Mouse (Mus musculus): ENCODE results near the gene Rab11fip3. TPM values are rescaled to one million over a fixed set of nuclear protein-coding genes. Genes with fewer than 3 reads are reported as not detected.

Rab11fip3 gene
- total RNA-seq, 2 experiments from 2014 or later, result 88.9 to 96.2 TPM

DNA sequence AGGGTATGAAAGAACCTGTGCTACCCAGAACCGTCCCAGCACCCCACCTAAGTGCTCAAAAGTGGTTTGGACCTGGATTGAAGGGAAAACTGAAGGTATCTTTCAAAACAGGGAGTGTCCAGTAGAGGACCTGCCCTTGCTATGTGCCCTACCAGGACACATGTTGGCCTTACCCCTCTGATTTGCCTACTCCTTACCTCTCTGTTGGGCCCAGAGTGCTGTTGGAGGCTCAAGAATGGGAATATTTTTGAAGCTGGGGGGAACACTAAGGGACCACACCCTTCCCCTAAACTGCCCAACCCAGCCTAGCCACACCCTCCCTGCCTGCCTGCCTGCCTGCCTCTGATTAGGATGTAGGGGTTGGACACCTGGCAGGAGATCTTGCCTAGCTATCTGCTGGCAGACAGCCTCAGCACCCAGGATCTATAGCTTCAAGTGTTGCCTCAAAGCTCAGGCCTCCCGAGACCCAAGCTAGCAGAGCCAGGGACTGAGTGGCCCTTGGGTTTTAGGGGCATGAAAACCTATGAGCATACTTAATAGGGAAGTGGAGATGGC is 126.7 kb downstream of the Rab11fip3 start:
- DNase-seq (ENCODE audit: low spot score), result no peak

DNA sequence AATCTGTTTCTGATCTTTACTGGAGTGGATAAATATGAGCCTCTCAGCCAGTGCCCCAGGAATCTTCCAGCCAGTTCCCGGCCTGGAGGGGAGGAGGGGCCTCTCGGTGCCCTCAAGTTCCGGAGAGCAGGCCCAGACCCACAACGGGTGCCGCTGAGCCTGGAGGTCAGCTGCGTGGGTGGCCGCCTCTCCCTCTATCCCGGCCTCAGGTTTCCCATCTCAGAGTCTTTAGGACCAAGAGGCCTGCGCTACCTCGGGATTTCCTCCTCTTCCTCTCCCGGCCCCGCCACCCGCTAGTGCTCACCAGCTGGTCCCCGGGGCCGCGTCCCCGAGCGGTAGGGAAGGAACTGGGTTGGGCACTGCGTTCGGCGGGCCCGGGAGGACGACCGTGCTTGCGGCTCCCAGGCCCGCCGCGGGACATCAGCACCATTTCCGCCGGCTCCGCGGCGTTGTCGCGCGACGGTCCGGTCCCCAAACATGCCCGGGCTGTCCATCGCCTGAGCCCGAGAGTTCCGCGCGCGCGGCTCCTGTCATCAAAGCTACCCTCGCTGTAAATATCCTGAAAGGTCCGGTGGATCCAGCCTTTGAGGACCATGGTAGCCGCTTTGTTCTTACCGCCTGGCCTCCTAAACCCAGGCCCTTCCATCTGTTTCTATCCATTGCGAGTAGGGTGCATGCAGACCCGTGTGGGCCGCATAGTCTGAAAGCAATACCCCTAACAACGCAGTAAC is 127.7 kb downstream of the Rab11fip3 start:
- DNase-seq (ENCODE audit: low spot score), result peak; percentile 72

Other genes starting within 250 kb of the Rab11fip3 start
- 1 to 10 TPM; 9.6 to 9.8 TPM for gene Wdr24, start 245.9 kb downstream of the Rab11fip3 start, total RNA-seq (2021)
- 10 to 100 TPM; 12.6 to 14.2 TPM for gene Jmjd8, start 240.7 kb downstream of the Rab11fip3 start, total RNA-seq (2021)
- gene Stub1, start 236.2 kb downstream of the Rab11fip3 start, total RNA-seq (2021), result 10 to 100 TPM; 88.4 to 92.9 TPM
- 10 to 100 TPM; 10.7 to 14.7 TPM for gene Rhbdl1, start 232.3 kb downstream of the Rab11fip3 start, total RNA-seq (2021)
- gene Gm20683, start 227.8 kb downstream of the Rab11fip3 start, total RNA-seq (2021), result 10 to 100 TPM; 10.0 to 11.8 TPM
- gene Rhot2, start 224.7 kb downstream of the Rab11fip3 start, total RNA-seq (2021), result 10 to 100 TPM; 72.4 to 72.9 TPM
- under 1 TPM; 0.55 to 0.64 TPM for gene Wdr90, start 208.1 kb downstream of the Rab11fip3 start, total RNA-seq (2021)
- 100 to 1,000 TPM in 1 of 2 experiments, 10 to 100 TPM in 1; 84.2 to 102 TPM for gene Mcrip2, start 200.8 kb downstream of the Rab11fip3 start, total RNA-seq (2021)
- gene Mettl26, start 194.5 kb downstream of the Rab11fip3 start, total RNA-seq (2021), result 10 to 100 TPM; 25.4 to 33.4 TPM
- gene Wfikkn1, start 188.7 kb downstream of the Rab11fip3 start, total RNA-seq (2021), result under 1 TPM; 0.43 to 0.62 TPM
- 10 to 100 TPM in 1 of 2 experiments, 1 to 10 TPM in 1; 7.6 to 11.1 TPM for gene Rab40c, start 149.8 kb downstream of the Rab11fip3 start, total RNA-seq (2021)
- gene Pigq, start 124.6 kb downstream of the Rab11fip3 start, total RNA-seq (2021), result 10 to 100 TPM; 19.9 to 22.2 TPM
- gene Nhlrc4, start 124.6 kb downstream of the Rab11fip3 start, total RNA-seq (2021), result not detected
- not detected for gene A930017K11Rik, start 117.0 kb downstream of the Rab11fip3 start, total RNA-seq (2021)
- gene Capn15, start 83.8 kb downstream of the Rab11fip3 start, total RNA-seq (2021), result 1 to 10 TPM; 4.4 to 6.5 TPM
- gene Decr2, start 20.8 kb upstream of the Rab11fip3 start, total RNA-seq (2021), result 1 to 10 TPM; 2.6 to 2.8 TPM
- 1 to 10 TPM; 2.5 to 2.9 TPM for gene Nme4, start 26.0 kb upstream of the Rab11fip3 start, total RNA-seq (2021)
- 1 to 10 TPM; 2.0 to 3.9 TPM for gene Tmem8, start 43.7 kb upstream of the Rab11fip3 start, total RNA-seq (2021)
- 10 to 100 TPM; 57.4 to 66.2 TPM for gene Mrpl28, start 53.9 kb upstream of the Rab11fip3 start, total RNA-seq (2021)
- gene Axin1, start 69.1 kb upstream of the Rab11fip3 start, total RNA-seq (2021), result 10 to 100 TPM; 15.7 to 18.2 TPM
- gene Pdia2, start 129.5 kb upstream of the Rab11fip3 start, total RNA-seq (2021), result not detected
- gene Rgs11, start 133.4 kb upstream of the Rab11fip3 start, total RNA-seq (2021), result under 1 TPM; 0.48 to 0.66 TPM
- gene Arhgdig, start 138.2 kb upstream of the Rab11fip3 start, total RNA-seq (2021), result 1 to 10 TPM; 1.2 to 1.4 TPM
- gene Fam234a, start 174.7 kb upstream of the Rab11fip3 start, total RNA-seq (2021), result 10 to 100 TPM; 76.7 to 85.3 TPM
- 10 to 100 TPM in 1 of 2 experiments, 1 to 10 TPM in 1; 9.6 to 11.6 TPM for gene Luc7l, start 183.3 kb upstream of the Rab11fip3 start, total RNA-seq (2021)

All from gastrocnemius, adult 18-20 months (tissue).